Mouse (Mus musculus): Measurements from ENCODE around the gene Gatd1. TPM values are rescaled to one million over a fixed set of nuclear protein-coding genes. Genes with fewer than 3 reads are reported as not detected.
A peak's percentile ranks its signal among the peaks of the same experiment; 100 is the strongest.
"Not testable (repeated sequence)": the region's sequence is repeated elsewhere in the genome, so short reads cannot be mapped to it uniquely, and the experiment has no call there.

The Gatd1 gene
- polyA plus RNA-seq, 1 experiment from 2014 or later: 41.6 TPM

GRCm38 (mm10) chr7:141457236-141457635 is 43.3 kb upstream of the Gatd1 start:
- ATAC-seq (replicated peaks; ENCODE audit: low FRiP score) (no peak), DNase-seq (ENCODE audit: low spot score) (no peak)
- no peak overlapping the region for H3K4me3 ChIP-seq (ENCODE audit: low read depth, low read length)
- H3K4me2 ChIP-seq: no peak overlapping the region
- no peak overlapping the region for H3K9ac ChIP-seq (ENCODE audit: low read depth, low read length)
- 0 out of 2 replicates have a peak, but pooled peaks cover under 1% of the 10 kb centered on the region for H3K36me3 ChIP-seq (ENCODE audit: control insufficient read depth, insufficient read depth, low read length)
- 90% methylated on average over 14 of the region's 14 CpGs for WGBS
- peaks cover 17% of the 10 kb centered on the region for H3K4me1 ChIP-seq (replicated peaks; ENCODE audit: control insufficient read depth, insufficient read depth, low read length)
- peaks cover 23% of the 10 kb centered on the region for H3K27me3 ChIP-seq (replicated peaks; ENCODE audit: control insufficient read depth, insufficient read depth, low read length)
- H3K9me3 ChIP-seq (ENCODE audit: control insufficient read depth, low read length): no peaks in the 10 kb centered on the region
- no peak overlapping the region for H3K27ac ChIP-seq (ENCODE audit: low read depth, low read length)

GRCm38 (mm10) chr7:141456739-141457138 is 42.8 kb upstream of the Gatd1 start:
- Histone ChIP-seq H3K9ac (ENCODE audit: low read depth, low read length) (no peak overlapping the region), H3K4me3 (ENCODE audit: low read depth, low read length) (no peak overlapping the region), H3K4me1 (replicated peaks; ENCODE audit: control insufficient read depth, insufficient read depth, low read length) (peaks cover 15% of the 10 kb centered on the region), H3K27ac (ENCODE audit: low read depth, low read length) (no peak overlapping the region), H3K27me3 (replicated peaks; ENCODE audit: control insufficient read depth, insufficient read depth, low read length) (peaks cover 18% of the 10 kb centered on the region), H3K4me2 (no peak overlapping the region; the same call in 1 of the 2 replicates), H3K36me3 (ENCODE audit: control insufficient read depth, insufficient read depth, low read length) (0 out of 2 replicates have a peak, but pooled peaks cover 6% of the 10 kb centered on the region), H3K9me3 (ENCODE audit: control insufficient read depth, low read length) (no peaks in the 10 kb centered on the region)
- WGBS: 84% methylated on average over 6 of the region's 6 CpGs
- ATAC-seq (replicated peaks; ENCODE audit: low FRiP score): no peak
- DNase-seq (ENCODE audit: low spot score): no peak

DNA sequence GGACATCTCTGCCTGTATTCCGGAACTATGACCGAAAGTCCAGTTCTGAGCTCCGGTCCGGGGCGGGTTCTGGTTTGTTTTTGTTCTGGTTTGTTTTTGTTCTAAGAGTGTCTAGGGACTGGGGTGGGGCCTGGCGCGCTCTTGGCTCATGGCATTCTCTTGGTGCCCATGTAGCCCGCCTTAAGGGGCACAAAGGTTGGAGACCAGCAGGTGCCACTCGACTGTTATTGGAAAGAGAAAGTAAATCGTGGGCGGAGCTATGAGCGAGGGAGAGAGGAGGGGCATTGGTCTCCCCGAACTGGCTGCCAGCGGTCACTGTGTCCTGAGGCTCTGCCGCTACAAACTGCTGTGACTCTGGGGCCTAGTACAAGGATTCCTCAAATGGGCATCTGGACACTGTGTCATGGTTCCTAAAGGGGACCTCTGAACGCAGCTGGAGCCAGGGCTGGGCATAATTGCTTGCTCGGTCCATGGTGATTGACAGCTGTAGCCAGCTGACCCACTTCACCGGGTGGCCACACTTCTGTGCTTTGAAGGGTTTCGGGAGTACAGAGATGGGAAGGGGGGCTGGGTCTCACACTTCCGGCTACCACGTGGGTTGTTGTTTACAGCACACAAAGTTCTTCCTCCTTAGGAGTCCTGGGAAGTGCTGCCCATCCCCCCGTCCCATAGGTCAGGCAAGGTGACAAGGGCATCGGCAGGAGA is 41.8 kb upstream of the Gatd1 start:
- DNase-seq (ENCODE audit: low spot score) (no peak), ATAC-seq (replicated peaks; ENCODE audit: low FRiP score) (peak; percentile 24)
- Histone ChIP-seq H3K27ac (ENCODE audit: low read depth, low read length) (peak overlapping the region; percentile 66), H3K9ac (ENCODE audit: low read depth, low read length) (peak overlapping the region; percentile 77), H3K4me3 (ENCODE audit: low read depth, low read length) (peak overlapping the region; percentile 73), H3K27me3 (replicated peaks; ENCODE audit: control insufficient read depth, insufficient read depth, low read length) (peaks cover 8% of the 10 kb centered on the region), H3K36me3 (ENCODE audit: control insufficient read depth, insufficient read depth, low read length) (peaks cover 13% of the 10 kb centered on the region), H3K4me1 (replicated peaks; ENCODE audit: control insufficient read depth, insufficient read depth, low read length) (peaks cover 15% of the 10 kb centered on the region), H3K4me2 (peak overlapping the region; percentile 95), H3K9me3 (ENCODE audit: control insufficient read depth, low read length) (no peaks in the 10 kb centered on the region)
- 2% methylated on average over 23 of the region's 23 CpGs for WGBS

- DNase-seq (ENCODE audit: low spot score) (peak; percentile 95), ATAC-seq (replicated peaks; ENCODE audit: low FRiP score) (peak; percentile 85)
- Histone ChIP-seq H3K4me3 (ENCODE audit: low read depth, low read length) (peak within 1 kb of the TSS; percentile 73), H3K4me1 (replicated peaks; ENCODE audit: control insufficient read depth, insufficient read depth, low read length) (peaks cover 15% of the 10 kb centered on the region), H3K36me3 (ENCODE audit: control insufficient read depth, insufficient read depth, low read length) (peaks cover 20% of the 10 kb centered on the region), H3K9me3 (ENCODE audit: control insufficient read depth, low read length) (no peaks in the 10 kb centered on the region), H3K27me3 (replicated peaks; ENCODE audit: control insufficient read depth, insufficient read depth, low read length) (0 out of 2 replicates have a peak, but pooled peaks cover 2% of the 10 kb centered on the region), H3K27ac (ENCODE audit: low read depth, low read length) (peak within 1 kb of the TSS; percentile 66), H3K4me2 (peak within 1 kb of the TSS; percentile 95), H3K9ac (ENCODE audit: low read depth, low read length) (peak within 1 kb of the TSS; percentile 77)
- WGBS: under 1% methylated on average over 45 of the region's 45 CpGs
Observed at GRCm38 (mm10) chr7:141454967-141455551, 41.1 kb upstream of the Gatd1 start, which contains the start of gene Pnpla2. Pnpla2 (plus strand) TSS chr7:141455198.

GRCm38 (mm10) chr7:141453636-141454035 is 39.7 kb upstream of the Gatd1 start:
- no peaks in the 10 kb centered on the region for H3K9me3 ChIP-seq (ENCODE audit: control insufficient read depth, low read length)
- no peak for ATAC-seq (replicated peaks; ENCODE audit: low FRiP score)
- H3K4me2 ChIP-seq: no peak overlapping the region
- no peak for DNase-seq (ENCODE audit: low spot score)
- H3K4me3 ChIP-seq (ENCODE audit: low read depth, low read length): no peak overlapping the region
- WGBS: 69% methylated on average over 2 of the region's 2 CpGs
- H3K27me3 ChIP-seq (replicated peaks; ENCODE audit: control insufficient read depth, insufficient read depth, low read length): no peaks in the 10 kb centered on the region
- H3K27ac ChIP-seq (ENCODE audit: low read depth, low read length): no peak overlapping the region
- peaks cover 23% of the 10 kb centered on the region for H3K4me1 ChIP-seq (replicated peaks; ENCODE audit: control insufficient read depth, insufficient read depth, low read length)
- H3K9ac ChIP-seq (ENCODE audit: low read depth, low read length): no peak overlapping the region
- peaks cover 29% of the 10 kb centered on the region for H3K36me3 ChIP-seq (ENCODE audit: control insufficient read depth, insufficient read depth, low read length)

DNA sequence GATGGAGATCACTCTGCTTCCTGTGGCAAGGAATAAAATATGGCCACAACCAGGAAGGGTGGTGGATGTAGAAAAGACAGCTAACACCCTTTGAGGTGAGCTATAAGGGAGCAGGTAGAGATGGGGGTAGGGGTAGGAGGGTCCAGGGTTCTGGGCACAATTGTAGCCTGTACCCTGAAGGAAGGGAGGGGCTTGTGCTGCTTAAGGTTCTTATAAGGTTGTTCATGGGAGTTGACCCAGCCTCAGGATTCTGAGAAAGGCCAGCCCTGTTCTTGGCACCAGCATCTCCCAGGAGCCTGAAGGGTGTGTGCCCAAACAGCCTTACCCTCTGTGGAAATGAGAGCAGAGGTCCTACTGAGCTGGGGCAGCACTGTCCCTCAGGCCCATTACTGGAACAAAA is 38.0 kb upstream of the Gatd1 start:
- no peak overlapping the region for H3K4me3 ChIP-seq (ENCODE audit: low read depth, low read length)
- DNase-seq (ENCODE audit: low spot score): no peak
- peaks cover 33% of the 10 kb centered on the region for H3K36me3 ChIP-seq (ENCODE audit: control insufficient read depth, insufficient read depth, low read length)
- ATAC-seq (replicated peaks; ENCODE audit: low FRiP score): no peak
- peaks cover 25% of the 10 kb centered on the region for H3K4me1 ChIP-seq (replicated peaks; ENCODE audit: control insufficient read depth, insufficient read depth, low read length)
- no peaks in the 10 kb centered on the region for H3K9me3 ChIP-seq (ENCODE audit: control insufficient read depth, low read length)
- no peak overlapping the region for H3K4me2 ChIP-seq
- no peak overlapping the region; the same call in 1 of the 2 replicates for H3K27ac ChIP-seq (ENCODE audit: low read depth, low read length)
- no peak overlapping the region for H3K9ac ChIP-seq (ENCODE audit: low read depth, low read length)
- H3K27me3 ChIP-seq (replicated peaks; ENCODE audit: control insufficient read depth, insufficient read depth, low read length): no peaks in the 10 kb centered on the region

GRCm38 (mm10) chr7:141447110-141447991 is 33.4 kb upstream of the Gatd1 start, which contains the start of gene Rplp2:
Rplp2 (plus strand) TSS chr7:141447370.
- ATAC-seq (replicated peaks; ENCODE audit: low FRiP score) (peak; percentile 84), DNase-seq (ENCODE audit: low spot score) (peak; percentile 95)
- Histone ChIP-seq H3K9me3 (ENCODE audit: control insufficient read depth, low read length) (no peaks in the 10 kb centered on the region), H3K36me3 (ENCODE audit: control insufficient read depth, insufficient read depth, low read length) (peaks cover 33% of the 10 kb centered on the region), H3K27ac (ENCODE audit: low read depth, low read length) (peak within 1 kb of the TSS; percentile 82), H3K4me3 (ENCODE audit: low read depth, low read length) (peak within 1 kb of the TSS; percentile 84), H3K27me3 (replicated peaks; ENCODE audit: control insufficient read depth, insufficient read depth, low read length) (no peaks in the 10 kb centered on the region), H3K4me2 (peak within 1 kb of the TSS; percentile 91), H3K4me1 (replicated peaks; ENCODE audit: control insufficient read depth, insufficient read depth, low read length) (peaks cover 24% of the 10 kb centered on the region), H3K9ac (ENCODE audit: low read depth, low read length) (peak within 1 kb of the TSS; percentile 96)
- WGBS: under 1% methylated on average over 63 of the region's 63 CpGs

GRCm38 (mm10) chr7:141446374-141446773 is 32.4 kb upstream of the Gatd1 start:
- H3K27me3 ChIP-seq (replicated peaks; ENCODE audit: control insufficient read depth, insufficient read depth, low read length); H3K27ac ChIP-seq (ENCODE audit: low read depth, low read length); ATAC-seq (replicated peaks; ENCODE audit: low FRiP score); DNase-seq (ENCODE audit: low spot score); H3K9ac ChIP-seq (ENCODE audit: low read depth, low read length); H3K9me3 ChIP-seq (ENCODE audit: control insufficient read depth, low read length): not testable (repeated sequence)
- H3K4me2 ChIP-seq: peak overlapping the region; percentile 68
- peaks cover 32% of the 10 kb centered on the region for H3K4me1 ChIP-seq (replicated peaks; ENCODE audit: control insufficient read depth, insufficient read depth, low read length)
- 71% methylated on average over 3 of the region's 3 CpGs for WGBS
- H3K36me3 ChIP-seq (ENCODE audit: control insufficient read depth, insufficient read depth, low read length): peaks cover 34% of the 10 kb centered on the region
- H3K4me3 ChIP-seq (ENCODE audit: low read depth, low read length): peak overlapping the region; percentile 84
